Mouse (Mus musculus): ENCODE results near the gene Gm15217. TPM values are rescaled to one million over a fixed set of nuclear protein-coding genes. Genes with fewer than 3 reads are reported as not detected.

Gene Gm15217
- polyA plus RNA-seq (2012; rRNA removed): not detected in 2 replicates

DNA sequence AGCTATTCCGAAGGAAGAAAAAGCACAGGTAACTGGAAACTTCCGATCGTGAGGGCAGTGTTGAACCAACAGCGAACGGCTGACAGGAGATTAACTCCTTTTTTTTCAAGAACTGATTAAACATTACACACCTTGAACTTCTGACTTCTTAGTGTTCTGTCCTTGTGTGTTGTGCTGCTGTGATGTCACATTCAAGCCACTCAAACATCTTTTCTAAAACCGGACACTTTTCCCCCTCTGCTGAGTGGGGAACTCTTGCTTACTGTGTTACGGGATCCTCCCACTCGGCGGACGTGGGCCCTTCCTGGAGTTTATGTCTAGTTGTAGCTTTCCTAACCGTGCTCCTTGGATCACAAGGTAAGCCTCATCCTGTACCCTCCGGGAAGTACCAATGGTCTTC, at the start of gene Gm15217:
Gene Gm15217, plus strand, starts transcription at position 130 of the 400 bp plus-strand sequence.
- TF ChIP-seq POLR2A (IDR thresholded peaks at IDR 0.05; ENCODE audit: low read depth, low read length) (no peak), CTCF (IDR thresholded peaks at IDR 0.05; ENCODE audit: extremely low read depth, insufficient read depth, insufficient read length, insufficient replicate concordance) (no peak)
- Histone ChIP-seq H3K4me1 (ENCODE audit: control insufficient read depth, insufficient read depth, insufficient read length) (peaks cover 2% of the 10 kb centered on the region; the same call in 1 of the 2 replicates), H3K36me3 (ENCODE audit: control insufficient read depth, insufficient read depth, low read length) (no peaks in the 10 kb centered on the region), H3K4me3 (ENCODE audit: extremely low read depth, insufficient read depth, insufficient read length) (no peak within 1 kb of the TSS), H3K27me3 (ENCODE audit: control insufficient read depth, insufficient read depth, low read length) (no peaks in the 10 kb centered on the region), H3K27ac (ENCODE audit: insufficient read depth, low read length) (no peak within 1 kb of the TSS)
- WGBS: 89% methylated on average over 12 of the region's 12 CpGs
- no peak for DNase-seq (ENCODE audit: low read depth in 1 of 2, low spot score in 2 of 2)

- no peaks in the 10 kb centered on the region for H3K4me1 ChIP-seq (ENCODE audit: control insufficient read depth, insufficient read depth, insufficient read length)
- TF ChIP-seq CTCF (IDR thresholded peaks at IDR 0.05; ENCODE audit: extremely low read depth, insufficient read depth, insufficient read length, insufficient replicate concordance): no peak
- TF ChIP-seq POLR2A (IDR thresholded peaks at IDR 0.05; ENCODE audit: low read depth, low read length): no peak
- no peak for DNase-seq (ENCODE audit: low read depth in 1 of 2, low spot score in 2 of 2)
- no peak overlapping the region for H3K4me3 ChIP-seq (ENCODE audit: extremely low read depth, insufficient read depth, insufficient read length)
- no peaks in the 10 kb centered on the region for H3K36me3 ChIP-seq (ENCODE audit: control insufficient read depth, insufficient read depth, low read length)
- H3K27me3 ChIP-seq (ENCODE audit: control insufficient read depth, insufficient read depth, low read length): no peaks in the 10 kb centered on the region
- no peak overlapping the region for H3K27ac ChIP-seq (ENCODE audit: insufficient read depth, low read length)
- 85% methylated on average over 8 of the region's 8 CpGs for WGBS
Measured at GRCm38 (mm10) chr14:46333421-46334237, 45.6 kb upstream of the Gm15217 start.

DNA sequence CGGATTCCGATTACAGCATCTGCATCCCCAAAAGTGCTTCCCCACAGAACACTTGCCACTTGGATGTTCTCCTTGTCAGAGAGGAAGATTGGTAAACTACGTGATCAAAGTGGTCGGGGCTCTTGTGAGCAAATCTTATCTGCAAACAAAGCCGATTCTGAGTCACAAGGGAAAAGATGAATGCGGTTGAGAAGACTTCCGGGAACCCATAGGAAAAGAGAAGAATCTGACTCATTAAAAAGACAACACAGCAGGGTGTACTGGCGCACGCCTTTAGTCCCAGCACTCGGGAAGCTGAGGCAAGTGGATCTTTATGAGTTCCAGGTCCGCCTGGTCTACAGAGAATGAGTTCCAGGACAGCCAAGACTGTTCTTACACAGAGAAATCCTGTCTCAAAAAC, 40.4 kb upstream of the Gm15217 start:
- DNase-seq (ENCODE audit: low read depth in 1 of 2, low spot score in 2 of 2): no peak
- no peaks in the 10 kb centered on the region for H3K27me3 ChIP-seq (ENCODE audit: control insufficient read depth, insufficient read depth, low read length)
- no peak overlapping the region for H3K4me3 ChIP-seq (ENCODE audit: extremely low read depth, insufficient read depth, insufficient read length)
- no peak overlapping the region for H3K27ac ChIP-seq (ENCODE audit: insufficient read depth, low read length)
- H3K36me3 ChIP-seq (ENCODE audit: control insufficient read depth, insufficient read depth, low read length): no peaks in the 10 kb centered on the region
- no peaks in the 10 kb centered on the region for H3K4me1 ChIP-seq (ENCODE audit: control insufficient read depth, insufficient read depth, insufficient read length)
- 91% methylated on average over 11 of the region's 11 CpGs for WGBS
- TF ChIP-seq CTCF (IDR thresholded peaks at IDR 0.05; ENCODE audit: extremely low read depth, insufficient read depth, insufficient read length, insufficient replicate concordance): no peak
- no peak for TF ChIP-seq POLR2A (IDR thresholded peaks at IDR 0.05; ENCODE audit: low read depth, low read length)

- DNase-seq (ENCODE audit: low read depth in 1 of 2, low spot score in 2 of 2): no peak
- no peak for TF ChIP-seq CTCF (IDR thresholded peaks at IDR 0.05; ENCODE audit: extremely low read depth, insufficient read depth, insufficient read length, insufficient replicate concordance)
- TF ChIP-seq POLR2A (IDR thresholded peaks at IDR 0.05; ENCODE audit: low read depth, low read length): no peak
- H3K27me3 ChIP-seq (ENCODE audit: control insufficient read depth, insufficient read depth, low read length): no peaks in the 10 kb centered on the region
- no peaks in the 10 kb centered on the region for H3K36me3 ChIP-seq (ENCODE audit: control insufficient read depth, insufficient read depth, low read length)
- no peaks in the 10 kb centered on the region for H3K4me1 ChIP-seq (ENCODE audit: control insufficient read depth, insufficient read depth, insufficient read length)
- no peak overlapping the region for H3K4me3 ChIP-seq (ENCODE audit: extremely low read depth, insufficient read depth, insufficient read length)
- no peak overlapping the region for H3K27ac ChIP-seq (ENCODE audit: insufficient read depth, low read length)
Measured at GRCm38 (mm10) chr14:46344750-46345149, 34.5 kb upstream of the Gm15217 start.

DNA sequence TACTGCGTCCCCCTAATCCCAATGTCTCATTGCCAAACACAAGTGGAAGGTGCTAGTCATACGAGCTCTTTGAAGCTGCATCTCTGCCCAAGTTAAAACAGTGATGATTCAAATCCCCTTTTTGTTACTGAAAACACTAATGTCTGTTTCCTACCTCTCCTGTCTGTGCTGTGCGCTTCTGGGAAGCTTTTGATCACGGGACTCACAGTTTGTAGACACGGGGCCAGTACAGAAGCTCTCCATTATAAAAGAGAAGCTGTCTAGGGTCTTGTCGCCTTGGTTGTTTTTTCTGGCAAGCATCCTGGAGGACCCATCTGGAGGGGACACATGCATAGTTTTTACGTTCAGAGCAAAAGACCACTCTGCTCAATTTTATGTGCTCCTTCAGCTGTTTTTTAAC, 21.9 kb upstream of the Gm15217 start:
- WGBS: 88% methylated on average over 7 of the region's 7 CpGs
- no peak overlapping the region for H3K27ac ChIP-seq (ENCODE audit: insufficient read depth, low read length)
- no peaks in the 10 kb centered on the region for H3K4me1 ChIP-seq (ENCODE audit: control insufficient read depth, insufficient read depth, insufficient read length)
- no peak for TF ChIP-seq POLR2A (IDR thresholded peaks at IDR 0.05; ENCODE audit: low read depth, low read length)
- no peak for TF ChIP-seq CTCF (IDR thresholded peaks at IDR 0.05; ENCODE audit: extremely low read depth, insufficient read depth, insufficient read length, insufficient replicate concordance)
- no peaks in the 10 kb centered on the region for H3K36me3 ChIP-seq (ENCODE audit: control insufficient read depth, insufficient read depth, low read length)
- DNase-seq (ENCODE audit: low read depth in 1 of 2, low spot score in 2 of 2): no peak
- H3K27me3 ChIP-seq (ENCODE audit: control insufficient read depth, insufficient read depth, low read length): no peaks in the 10 kb centered on the region
- no peak overlapping the region for H3K4me3 ChIP-seq (ENCODE audit: extremely low read depth, insufficient read depth, insufficient read length)

GRCm38 (mm10) chr14:46357696-46358095, 21.5 kb upstream of the Gm15217 start:
- H3K36me3 ChIP-seq (ENCODE audit: control insufficient read depth, insufficient read depth, low read length): no peaks in the 10 kb centered on the region
- H3K4me3 ChIP-seq (ENCODE audit: extremely low read depth, insufficient read depth, insufficient read length): no peak overlapping the region
- no peak overlapping the region for H3K27ac ChIP-seq (ENCODE audit: insufficient read depth, low read length)
- DNase-seq (ENCODE audit: low read depth in 1 of 2, low spot score in 2 of 2): no peak
- no peaks in the 10 kb centered on the region for H3K4me1 ChIP-seq (ENCODE audit: control insufficient read depth, insufficient read depth, insufficient read length)
- 61% methylated on average over 8 of the region's 8 CpGs for WGBS
- TF ChIP-seq POLR2A (IDR thresholded peaks at IDR 0.05; ENCODE audit: low read depth, low read length): no peak
- TF ChIP-seq CTCF (IDR thresholded peaks at IDR 0.05; ENCODE audit: extremely low read depth, insufficient read depth, insufficient read length, insufficient replicate concordance): no peak
- H3K27me3 ChIP-seq (ENCODE audit: control insufficient read depth, insufficient read depth, low read length): no peaks in the 10 kb centered on the region

DNA sequence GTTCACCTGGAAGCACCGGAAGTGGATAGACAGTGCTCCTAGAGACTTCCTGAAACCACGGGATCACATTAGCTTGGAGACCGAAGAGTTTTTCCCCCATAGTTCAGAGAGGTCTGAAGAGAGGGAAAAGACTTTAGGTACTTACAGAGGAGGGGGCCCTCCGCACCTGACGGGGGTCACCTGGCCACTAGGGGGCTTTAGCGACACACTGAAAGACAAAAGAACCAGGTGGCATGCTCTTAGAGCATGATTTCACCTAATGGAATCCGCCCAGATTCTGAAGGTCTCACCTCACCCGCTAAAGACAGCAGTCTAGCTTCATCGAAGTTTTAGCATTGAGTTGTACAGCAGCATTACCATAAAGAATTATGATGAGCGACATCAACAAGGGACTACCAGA, 16.0 kb upstream of the Gm15217 start:
- no peak overlapping the region for H3K27ac ChIP-seq (ENCODE audit: insufficient read depth, low read length)
- H3K4me3 ChIP-seq (ENCODE audit: extremely low read depth, insufficient read depth, insufficient read length): no peak overlapping the region
- WGBS: 51% methylated on average over 10 of the region's 10 CpGs
- H3K36me3 ChIP-seq (ENCODE audit: control insufficient read depth, insufficient read depth, low read length): no peaks in the 10 kb centered on the region
- no peak for DNase-seq (ENCODE audit: low read depth in 1 of 2, low spot score in 2 of 2)
- TF ChIP-seq CTCF (IDR thresholded peaks at IDR 0.05; ENCODE audit: extremely low read depth, insufficient read depth, insufficient read length, insufficient replicate concordance) (no peak), POLR2A (IDR thresholded peaks at IDR 0.05; ENCODE audit: low read depth, low read length) (no peak)
- no peaks in the 10 kb centered on the region for H3K27me3 ChIP-seq (ENCODE audit: control insufficient read depth, insufficient read depth, low read length)
- H3K4me1 ChIP-seq (ENCODE audit: control insufficient read depth, insufficient read depth, insufficient read length): no peaks in the 10 kb centered on the region
